Mouse (Mus musculus): Measurements from ENCODE around the gene Ybx1. TPM values are rescaled to one million over a fixed set of nuclear protein-coding genes. Genes with fewer than 3 reads are reported as not detected.

Ybx1 gene
- polyA plus RNA-seq, 1 experiment from 2014 or later, result 494 TPM

DNA sequence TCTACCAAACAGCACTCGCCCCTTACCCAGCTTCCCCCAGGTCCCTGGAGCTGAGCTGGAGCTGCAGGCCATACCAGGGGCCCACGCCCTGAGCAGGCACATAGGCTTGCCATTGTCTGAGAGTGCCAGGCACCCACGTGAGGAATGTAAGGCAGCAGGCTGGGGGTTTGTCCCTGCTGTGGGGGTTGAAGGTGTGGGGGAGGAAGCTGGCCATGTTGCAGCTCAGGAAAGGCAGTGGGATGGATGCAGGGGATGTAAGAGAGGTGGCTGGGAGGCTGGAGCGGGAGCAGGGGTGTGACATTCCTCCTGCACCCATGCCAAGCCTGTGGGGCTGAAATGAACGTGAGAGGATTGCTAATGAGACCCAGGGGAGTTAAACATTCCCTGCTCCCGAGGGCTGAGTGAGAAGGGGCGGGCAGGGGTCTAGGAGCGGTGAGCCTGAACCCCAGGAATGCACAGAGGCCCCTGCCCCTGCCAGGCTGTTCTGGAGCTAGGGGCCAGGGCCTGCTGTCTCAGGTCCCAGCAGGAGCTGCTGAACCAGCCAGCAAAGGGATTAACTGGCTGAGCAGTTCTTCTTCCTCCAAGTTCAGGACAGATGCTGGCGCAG is 40.3 kb downstream of the Ybx1 start:
- no peaks in the 10 kb centered on the region for H3K27me3 ChIP-seq (ENCODE audit: insufficient read depth, low read length)
- H3K9ac ChIP-seq (replicated peaks; ENCODE audit: low read length), result peak overlapping the region; percentile 16; the same call in 1 of the 2 replicates
- H3K9me3 ChIP-seq (ENCODE audit: low read length), result no peaks in the 10 kb centered on the region
- H3K27ac ChIP-seq (ENCODE audit: low read length), result peak overlapping the region; percentile 94
- H3K4me1 ChIP-seq (ENCODE audit: insufficient read depth, low read length), result peaks cover 35% of the 10 kb centered on the region
- WGBS, result 35% methylated on average over 9 of the region's 9 CpGs
- H3K36me3 ChIP-seq (ENCODE audit: insufficient read depth, low read length), result no peaks in the 10 kb centered on the region
- no peak overlapping the region for H3K4me3 ChIP-seq (ENCODE audit: low read length)
- no peak overlapping the region for H3K4me2 ChIP-seq (replicated peaks; ENCODE audit: low read depth, low read length)
- peak; percentile 88 for ATAC-seq (ENCODE audit: low FRiP score, low TSS enrichment)

DNA sequence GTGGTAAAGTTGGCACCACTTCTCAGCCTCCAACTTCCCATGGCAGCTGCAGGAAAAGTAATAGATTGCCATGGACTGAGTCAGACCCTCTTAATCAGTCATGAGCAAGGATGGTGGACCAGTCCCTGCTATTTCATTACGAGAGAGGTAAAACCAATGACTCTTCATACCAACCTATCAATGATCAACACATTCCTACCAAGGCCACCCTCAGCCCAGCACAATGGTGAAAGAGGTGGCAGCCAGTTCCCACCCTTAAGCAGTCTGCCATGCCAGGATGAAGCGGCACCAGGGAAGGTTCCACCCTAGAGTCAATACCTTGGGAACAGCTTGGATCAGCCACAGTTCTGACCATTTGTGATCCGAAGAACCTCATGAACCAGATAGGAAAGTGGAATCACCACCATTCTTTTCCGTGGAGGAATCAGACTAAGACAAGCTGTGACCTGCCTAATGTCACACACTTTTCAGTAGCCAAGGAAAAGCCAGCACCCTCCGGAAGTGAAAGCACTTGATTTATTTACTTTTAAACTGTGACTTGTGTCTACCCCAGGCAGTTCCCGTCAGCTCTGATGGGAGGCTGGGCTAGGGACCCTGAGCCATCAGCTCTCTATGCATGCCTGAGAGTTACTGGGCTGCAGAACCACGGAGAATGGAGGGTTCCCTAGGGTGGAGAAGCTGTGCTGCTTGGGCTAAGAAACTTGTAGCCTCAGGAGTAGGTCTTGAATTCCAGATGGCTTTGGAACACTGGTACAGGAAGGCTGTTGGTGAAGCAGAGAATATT is 42.2 kb downstream of the Ybx1 start:
- peak overlapping the region; percentile 94 for H3K27ac ChIP-seq (ENCODE audit: low read length)
- H3K9me3 ChIP-seq (ENCODE audit: low read length), result no peaks in the 10 kb centered on the region
- H3K36me3 ChIP-seq (ENCODE audit: insufficient read depth, low read length), result peaks cover 4% of the 10 kb centered on the region; the same call in 1 of the 2 replicates
- peaks cover 45% of the 10 kb centered on the region for H3K4me1 ChIP-seq (ENCODE audit: insufficient read depth, low read length)
- no peak overlapping the region for H3K9ac ChIP-seq (replicated peaks; ENCODE audit: low read length)
- H3K4me3 ChIP-seq (ENCODE audit: low read length), result no peak overlapping the region
- ATAC-seq (ENCODE audit: low FRiP score, low TSS enrichment), result no peak
- H3K4me2 ChIP-seq (replicated peaks; ENCODE audit: low read depth, low read length), result no peak overlapping the region; the same call in 1 of the 2 replicates
- no peaks in the 10 kb centered on the region for H3K27me3 ChIP-seq (ENCODE audit: insufficient read depth, low read length)
- 45% methylated on average over 7 of the region's 7 CpGs for WGBS

DNA sequence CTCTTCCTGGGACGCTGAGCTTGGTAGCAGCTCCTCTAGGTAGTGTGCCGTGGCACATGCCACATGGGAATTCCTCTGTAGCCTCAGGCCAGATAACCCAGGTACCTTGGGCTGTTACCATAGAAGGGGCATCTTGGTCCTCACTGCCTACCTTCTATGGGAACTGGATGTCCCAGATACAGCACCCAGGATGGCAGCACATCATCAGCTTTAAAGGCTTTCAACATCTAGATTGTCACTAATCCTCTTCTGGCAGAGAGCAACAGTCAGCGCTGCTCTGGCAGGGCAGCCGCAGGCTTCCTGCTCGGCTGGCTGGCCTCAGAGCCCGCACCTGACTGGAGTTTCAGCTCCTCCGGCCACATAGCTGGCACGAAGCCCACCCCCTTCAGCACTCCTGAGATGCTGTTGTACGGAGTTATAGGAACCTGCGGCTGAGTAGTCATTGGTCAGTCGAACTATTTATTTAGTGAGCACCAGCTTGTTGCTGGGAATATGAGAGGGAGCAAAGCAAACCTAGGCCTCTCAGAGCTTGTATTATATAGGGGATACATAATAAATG is 45.9 kb downstream of the Ybx1 start:
- H3K27ac ChIP-seq (ENCODE audit: low read length), result peak overlapping the region; percentile 36; the same call in 1 of the 2 replicates
- no peak overlapping the region for H3K4me3 ChIP-seq (ENCODE audit: low read length)
- WGBS, result 71% methylated on average over 11 of the region's 11 CpGs
- ATAC-seq (ENCODE audit: low FRiP score, low TSS enrichment), result no peak
- H3K4me2 ChIP-seq (replicated peaks; ENCODE audit: low read depth, low read length), result no peak overlapping the region
- no peaks in the 10 kb centered on the region for H3K9me3 ChIP-seq (ENCODE audit: low read length)
- no peak overlapping the region for H3K9ac ChIP-seq (replicated peaks; ENCODE audit: low read length)
- no peaks in the 10 kb centered on the region for H3K27me3 ChIP-seq (ENCODE audit: insufficient read depth, low read length)
- peaks cover 25% of the 10 kb centered on the region for H3K4me1 ChIP-seq (ENCODE audit: insufficient read depth, low read length)
- H3K36me3 ChIP-seq (ENCODE audit: insufficient read depth, low read length), result peaks cover 15% of the 10 kb centered on the region; the same call in 1 of the 2 replicates

DNA sequence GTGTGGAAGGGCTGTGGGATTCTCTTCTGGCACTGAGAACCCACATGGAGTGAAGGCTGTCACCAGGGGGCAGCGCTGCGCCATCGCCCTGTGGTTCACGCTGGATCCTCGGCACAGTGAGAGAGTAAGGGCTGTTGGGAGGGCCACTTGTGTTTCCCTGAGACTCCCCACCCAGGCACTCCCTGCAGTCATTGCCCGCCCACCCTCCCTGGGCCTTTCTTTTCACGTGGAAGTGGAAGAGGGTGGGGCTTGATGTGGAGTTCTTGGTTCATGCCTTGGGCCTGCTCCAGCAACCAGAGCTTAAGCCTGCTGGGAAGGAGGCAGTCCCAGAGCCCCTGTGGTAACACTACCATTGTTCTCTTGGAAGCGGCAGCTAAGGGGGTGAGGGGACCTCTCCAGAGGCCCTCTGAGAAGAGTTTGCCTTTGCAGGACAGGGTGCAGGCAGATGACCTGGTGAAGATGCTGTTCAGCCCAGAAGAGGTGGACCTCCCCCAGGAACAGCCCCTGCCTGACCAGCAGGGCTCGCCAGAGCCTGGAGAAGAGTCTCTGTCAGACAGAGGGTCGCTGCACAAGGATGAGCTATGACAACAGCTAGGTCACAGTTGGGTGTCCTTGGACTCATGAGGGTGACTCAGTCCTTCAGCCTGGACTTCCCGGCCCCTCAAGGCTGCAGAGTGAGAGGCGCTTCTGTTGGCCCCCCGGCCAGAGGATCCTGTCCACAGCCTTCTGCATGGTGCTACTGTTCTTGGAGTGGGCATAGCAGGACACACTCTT is 46.8 kb downstream of the Ybx1 start:
- Histone ChIP-seq H3K27me3 (ENCODE audit: insufficient read depth, low read length) (no peaks in the 10 kb centered on the region), H3K4me3 (ENCODE audit: low read length) (no peak overlapping the region), H3K4me1 (ENCODE audit: insufficient read depth, low read length) (peaks cover 17% of the 10 kb centered on the region), H3K9me3 (ENCODE audit: low read length) (no peaks in the 10 kb centered on the region), H3K36me3 (ENCODE audit: insufficient read depth, low read length) (peaks cover 19% of the 10 kb centered on the region; the same call in 1 of the 2 replicates), H3K27ac (ENCODE audit: low read length) (peak overlapping the region; percentile 23), H3K9ac (replicated peaks; ENCODE audit: low read length) (peak overlapping the region; percentile 19), H3K4me2 (replicated peaks; ENCODE audit: low read depth, low read length) (no peak overlapping the region)
- WGBS, result 34% methylated on average over 13 of the region's 13 CpGs
- peak; percentile 69 for ATAC-seq (ENCODE audit: low FRiP score, low TSS enrichment)

DNA sequence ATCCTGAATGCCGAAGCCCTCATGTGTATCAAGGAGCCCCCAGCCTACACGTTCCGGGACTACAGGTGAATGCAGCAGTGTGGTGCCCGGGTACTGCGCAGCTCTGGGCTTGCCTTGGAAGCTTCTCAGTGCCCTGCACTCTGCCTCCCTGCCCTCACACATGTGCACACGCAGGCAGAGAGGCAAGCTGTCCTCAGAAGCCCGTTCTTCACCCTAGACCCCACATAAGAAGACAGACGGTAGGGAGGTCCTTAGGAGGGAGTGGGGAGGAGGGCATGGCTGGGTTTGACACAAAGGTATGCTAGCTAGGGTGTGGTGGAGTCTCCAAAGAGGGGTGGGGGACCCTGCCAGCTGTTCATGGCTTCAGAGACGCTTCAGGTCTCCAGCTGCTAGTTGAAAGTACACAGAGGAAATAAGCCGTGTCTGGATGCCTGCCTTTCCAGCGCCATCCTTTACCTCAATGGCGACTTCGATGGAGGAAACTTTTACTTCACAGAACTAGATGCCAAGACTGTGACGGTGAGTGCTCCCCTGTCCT is 47.6 kb downstream of the Ybx1 start:
- H3K9ac ChIP-seq (replicated peaks; ENCODE audit: low read length), result no peak overlapping the region; the same call in 1 of the 2 replicates
- no peak overlapping the region for H3K27ac ChIP-seq (ENCODE audit: low read length)
- no peak overlapping the region for H3K4me2 ChIP-seq (replicated peaks; ENCODE audit: low read depth, low read length)
- H3K9me3 ChIP-seq (ENCODE audit: low read length), result no peaks in the 10 kb centered on the region
- 79% methylated on average over 14 of the region's 14 CpGs for WGBS
- H3K36me3 ChIP-seq (ENCODE audit: insufficient read depth, low read length), result peaks cover 19% of the 10 kb centered on the region
- no peak overlapping the region for H3K4me3 ChIP-seq (ENCODE audit: low read length)
- no peaks in the 10 kb centered on the region for H3K27me3 ChIP-seq (ENCODE audit: insufficient read depth, low read length)
- no peak for ATAC-seq (ENCODE audit: low FRiP score, low TSS enrichment)
- H3K4me1 ChIP-seq (ENCODE audit: insufficient read depth, low read length), result peaks cover 10% of the 10 kb centered on the region; the same call in 1 of the 2 replicates

DNA sequence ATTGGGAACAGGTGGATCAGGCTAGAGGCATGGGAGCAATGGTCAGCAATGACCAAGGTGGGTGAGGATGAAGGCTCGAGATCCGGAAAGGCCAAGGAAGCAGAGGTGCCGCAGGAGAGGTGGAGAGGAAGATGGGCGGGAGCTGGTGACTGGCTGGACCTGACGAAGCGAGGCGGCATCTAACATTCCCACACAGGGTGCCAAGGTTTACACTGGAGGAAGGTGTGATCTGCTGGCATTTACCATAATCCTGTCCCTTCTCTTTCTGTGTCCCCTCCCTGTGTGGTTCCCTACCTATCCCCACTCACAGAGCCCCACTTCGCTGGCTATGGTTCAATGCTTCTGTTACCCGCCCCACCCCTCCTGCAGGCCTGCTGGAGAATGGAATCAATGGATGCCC is 48.4 kb downstream of the Ybx1 start:
- H3K4me2 ChIP-seq (replicated peaks; ENCODE audit: low read depth, low read length), result no peak overlapping the region
- no peak overlapping the region for H3K27ac ChIP-seq (ENCODE audit: low read length)
- no peaks in the 10 kb centered on the region for H3K9me3 ChIP-seq (ENCODE audit: low read length)
- WGBS, result 80% methylated on average over 9 of the region's 9 CpGs
- H3K9ac ChIP-seq (replicated peaks; ENCODE audit: low read length), result no peak overlapping the region
- peaks cover 25% of the 10 kb centered on the region for H3K36me3 ChIP-seq (ENCODE audit: insufficient read depth, low read length)
- H3K27me3 ChIP-seq (ENCODE audit: insufficient read depth, low read length), result no peaks in the 10 kb centered on the region
- H3K4me1 ChIP-seq (ENCODE audit: insufficient read depth, low read length), result peaks cover 10% of the 10 kb centered on the region; the same call in 1 of the 2 replicates
- no peak overlapping the region for H3K4me3 ChIP-seq (ENCODE audit: low read length)
- no peak for ATAC-seq (ENCODE audit: low FRiP score, low TSS enrichment)

DNA sequence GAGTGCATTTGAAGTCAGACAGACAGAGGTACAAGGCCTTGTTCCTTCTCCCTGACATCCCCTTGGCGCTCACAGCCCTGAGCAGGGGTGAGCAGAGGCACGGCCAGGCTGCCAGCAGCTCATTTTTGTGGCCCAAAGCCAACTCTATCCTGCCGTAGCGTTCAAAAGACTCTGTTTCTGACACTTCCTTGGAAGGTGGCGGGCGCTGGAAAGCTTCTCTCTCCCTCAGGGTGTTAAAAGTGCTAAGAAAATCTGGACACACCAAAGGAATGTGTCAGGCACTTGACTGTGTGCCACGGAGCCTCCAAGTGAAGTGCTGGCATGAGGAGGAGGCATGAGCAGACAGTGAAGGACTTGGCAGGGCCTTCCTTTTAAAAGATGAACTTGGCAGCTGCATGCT is 48.8 kb downstream of the Ybx1 start:
- Histone ChIP-seq H3K27me3 (ENCODE audit: insufficient read depth, low read length) (no peaks in the 10 kb centered on the region), H3K4me1 (ENCODE audit: insufficient read depth, low read length) (peaks cover 10% of the 10 kb centered on the region; the same call in 1 of the 2 replicates), H3K36me3 (ENCODE audit: insufficient read depth, low read length) (peaks cover 26% of the 10 kb centered on the region), H3K4me2 (replicated peaks; ENCODE audit: low read depth, low read length) (no peak overlapping the region), H3K9ac (replicated peaks; ENCODE audit: low read length) (no peak overlapping the region), H3K4me3 (ENCODE audit: low read length) (no peak overlapping the region), H3K9me3 (ENCODE audit: low read length) (no peaks in the 10 kb centered on the region), H3K27ac (ENCODE audit: low read length) (no peak overlapping the region)
- 69% methylated on average over 7 of the region's 7 CpGs for WGBS
- no peak for ATAC-seq (ENCODE audit: low FRiP score, low TSS enrichment)

DNA sequence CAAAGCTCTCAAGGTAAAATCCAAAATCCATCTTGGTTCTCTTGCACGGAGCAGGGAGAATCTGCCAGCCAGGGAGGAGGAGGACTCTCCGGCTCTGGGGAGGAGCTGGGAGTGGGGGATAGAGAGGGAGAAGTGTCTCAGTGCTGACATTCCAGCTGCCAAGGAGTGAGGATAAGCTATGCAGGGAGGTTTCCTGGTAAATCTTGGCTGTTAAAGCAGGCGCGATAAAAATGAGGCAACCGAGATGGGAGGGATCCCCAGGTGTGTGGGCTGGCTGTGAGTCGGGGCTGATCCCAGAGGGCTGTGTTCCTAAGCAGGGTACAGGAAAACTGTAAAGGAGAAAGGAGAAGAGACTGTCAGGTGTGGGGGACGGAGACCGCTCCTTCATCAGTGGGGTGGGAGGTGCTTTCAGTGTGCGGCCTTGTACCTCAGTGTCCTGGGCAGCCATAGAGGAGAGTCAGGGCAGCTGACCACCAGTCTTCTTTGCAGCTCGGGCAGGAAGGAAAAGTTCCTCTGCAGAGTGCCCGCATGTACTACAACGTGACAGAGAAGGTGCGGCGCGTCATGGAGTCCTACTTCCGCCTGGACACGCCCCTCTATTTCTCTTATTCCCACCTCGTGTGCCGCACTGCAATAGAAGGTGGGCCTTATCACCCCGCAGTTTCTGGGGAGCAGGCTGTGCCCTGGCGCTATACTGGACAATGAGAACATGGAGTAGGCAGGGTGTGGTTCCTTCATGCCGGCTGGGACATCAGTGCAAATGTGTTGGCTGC is 49.8 kb downstream of the Ybx1 start:
- H3K4me2 ChIP-seq (replicated peaks; ENCODE audit: low read depth, low read length), result no peak overlapping the region
- no peak overlapping the region for H3K4me3 ChIP-seq (ENCODE audit: low read length)
- no peaks in the 10 kb centered on the region for H3K9me3 ChIP-seq (ENCODE audit: low read length)
- ATAC-seq (ENCODE audit: low FRiP score, low TSS enrichment), result no peak
- peaks cover 10% of the 10 kb centered on the region; the same call in 1 of the 2 replicates for H3K4me1 ChIP-seq (ENCODE audit: insufficient read depth, low read length)
- H3K9ac ChIP-seq (replicated peaks; ENCODE audit: low read length), result no peak overlapping the region
- no peak overlapping the region for H3K27ac ChIP-seq (ENCODE audit: low read length)
- no peaks in the 10 kb centered on the region for H3K27me3 ChIP-seq (ENCODE audit: insufficient read depth, low read length)
- peaks cover 26% of the 10 kb centered on the region for H3K36me3 ChIP-seq (ENCODE audit: insufficient read depth, low read length)
- WGBS, result 80% methylated on average over 22 of the region's 22 CpGs

DNA sequence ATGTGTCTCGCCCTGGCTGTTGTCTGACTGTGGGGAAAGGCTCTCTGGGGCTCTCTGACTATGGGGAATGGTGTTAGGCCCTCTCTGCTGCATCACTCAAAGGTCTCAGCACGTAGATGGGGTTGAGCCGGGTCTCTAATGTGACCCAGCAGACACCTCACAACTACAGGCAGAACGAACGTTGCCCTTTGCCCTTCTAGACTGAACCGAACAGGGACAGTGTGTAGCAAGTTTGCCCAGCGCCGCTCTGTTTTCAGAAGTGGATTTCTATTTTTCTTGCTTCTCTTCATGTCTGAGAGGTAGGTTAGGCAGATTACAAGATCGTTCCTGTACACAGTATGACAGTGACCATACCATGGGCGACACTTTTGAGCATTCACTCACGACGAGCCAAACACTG is 51.8 kb downstream of the Ybx1 start:
- Histone ChIP-seq H3K4me2 (replicated peaks; ENCODE audit: low read depth, low read length) (no peak overlapping the region), H3K27me3 (ENCODE audit: insufficient read depth, low read length) (no peaks in the 10 kb centered on the region), H3K9ac (replicated peaks; ENCODE audit: low read length) (no peak overlapping the region), H3K4me1 (ENCODE audit: insufficient read depth, low read length) (peaks cover 5% of the 10 kb centered on the region; the same call in 1 of the 2 replicates), H3K36me3 (ENCODE audit: insufficient read depth, low read length) (peaks cover 23% of the 10 kb centered on the region), H3K9me3 (ENCODE audit: low read length) (no peaks in the 10 kb centered on the region), H3K4me3 (ENCODE audit: low read length) (no peak overlapping the region), H3K27ac (ENCODE audit: low read length) (no peak overlapping the region)
- WGBS, result 92% methylated on average over 12 of the region's 12 CpGs
- no peak for ATAC-seq (ENCODE audit: low FRiP score, low TSS enrichment)
